Mouse (Mus musculus) liver, embryonic 12.5 days (tissue): Measurements from ENCODE around the gene Ppox. TPM values are rescaled to one million over a fixed set of nuclear protein-coding genes. Genes with fewer than 3 reads are reported as not detected.
"Not testable (repeated sequence)": the region's sequence is repeated elsewhere in the genome, so short reads cannot be mapped to it uniquely, and the experiment has no call there.

Source experiments
- ATAC-seq: fragments of 200-750 bp; cut with Nextera tagmentation; 2 replicates; pipeline ENCODE4 v1.8.0; 2017; ENCODE audit warnings: moderate number of reproducible peaks, mild to moderate bottlenecking, moderate library complexity
- H3K27ac ChIP-seq: fragments of 300-500 bp; sonication (generic); 2 replicates; pipeline ENCODE4 v1.5.1; 2016; ENCODE audit warnings: mild to moderate bottlenecking
- H3K27me3 ChIP-seq: fragments of 300-500 bp; sonication (generic); replicated peaks from 2 replicates; pipeline ENCODE4 v1.6.1; 2016; ENCODE audit warnings: mild to moderate bottlenecking, moderate library complexity
- H3K36me3 ChIP-seq: fragments of 300-500 bp; sonication (generic); 2 replicates; pipeline ENCODE4 v1.6.1; 2016; ENCODE audit warnings: mild to moderate bottlenecking, moderate library complexity
- H3K4me1 ChIP-seq: fragments of 300-500 bp; sonication (generic); 2 replicates; pipeline ENCODE4 v1.6.1; 2016
- H3K4me2 ChIP-seq: fragments of 300-500 bp; sonication (generic); 2 replicates; pipeline ENCODE4 v1.6.1; 2016; ENCODE audit warnings: mild to moderate bottlenecking, moderate library complexity
- H3K4me3 ChIP-seq: fragments of 300-500 bp; sonication (generic); 2 replicates; pipeline ENCODE4 v1.5.1; 2016; ENCODE audit warnings: mild to moderate bottlenecking, moderate library complexity
- H3K9ac ChIP-seq: fragments of 300-500 bp; sonication (generic); 2 replicates; pipeline ENCODE4 v1.6.1; 2016; ENCODE audit warnings: mild to moderate bottlenecking, moderate library complexity
- H3K9me3 ChIP-seq: fragments of 300-500 bp; sonication (generic); replicated peaks from 2 replicates; pipeline ENCODE4 v1.6.1; 2016; ENCODE audit warnings: mild to moderate bottlenecking, moderate library complexity
- WGBS: fragments of 180-500 bp; shearing (Covaris S2); methylation state at CpG from one replicate; pipeline ENCODE4 v1.1.7; 2016; ENCODE audit not compliant: insufficient replicate concordance; 5-methylcytosine and 5-hydroxymethylcytosine counted together
- polyA plus RNA-seq: library from polyadenylated mRNA; unstranded; fragments of >200 nt; fragmentation: Nextera tagmentation; extraction: Ambion mirVana; gene quantifications from 2 replicates; pipeline ENCODE4 v1.2.1, GENCODE M21; 2016

Gene Ppox
- polyA plus RNA-seq, 1 experiment from 2014 or later, result 199 TPM

DNA sequence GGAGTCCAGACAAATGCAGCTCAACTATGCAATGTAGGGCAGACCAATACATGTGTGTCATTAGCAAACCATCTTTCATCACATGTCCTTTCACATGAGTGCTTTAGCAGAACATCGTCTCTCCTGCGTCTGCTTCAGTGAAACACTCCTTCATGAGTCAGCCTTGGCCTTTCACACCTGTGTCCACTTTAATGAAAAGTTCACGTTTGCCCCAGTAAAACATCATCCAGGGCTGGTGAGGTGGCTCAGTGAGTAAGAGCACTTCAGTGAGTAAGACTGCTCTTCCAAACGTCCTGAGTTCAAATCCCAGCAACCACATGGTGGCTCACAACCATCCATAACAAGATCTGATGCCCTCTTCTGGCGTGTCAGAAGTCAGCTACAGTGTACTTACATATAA, 25.2 kb upstream of the Ppox start:
- H3K27me3 ChIP-seq, result peaks cover 20% of the 10 kb centered on the region; the same call in 1 of the 2 replicates
- ATAC-seq, H3K27ac ChIP-seq, H3K4me1 ChIP-seq, H3K4me2 ChIP-seq, H3K9ac ChIP-seq, H3K36me3 ChIP-seq, H3K9me3 ChIP-seq, H3K4me3 ChIP-seq: not testable (repeated sequence)
- 56% methylated on average over 5 of the region's 5 CpGs for WGBS

DNA sequence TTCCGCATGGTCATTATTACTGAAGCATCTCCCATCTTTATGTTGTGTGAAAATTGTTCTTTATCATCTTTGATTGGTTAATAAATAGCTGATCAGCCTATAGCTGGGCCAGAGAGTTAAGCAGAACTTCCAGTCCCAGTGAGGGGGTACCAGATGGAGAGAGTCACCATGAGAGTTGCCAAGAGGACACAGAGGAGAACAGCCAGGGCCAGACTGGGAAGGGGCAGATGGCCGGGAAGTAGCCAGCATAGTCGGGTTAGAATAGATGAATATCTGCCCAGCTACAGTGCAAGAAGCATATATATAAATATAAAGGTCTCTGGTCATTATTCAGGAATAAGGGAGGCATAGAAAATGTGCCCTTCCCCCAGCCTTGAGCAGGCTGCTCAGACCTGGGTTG, 17.2 kb upstream of the Ppox start:
- Histone ChIP-seq H3K27me3 (peaks cover 36% of the 10 kb centered on the region), H3K9ac (no peak overlapping the region), H3K4me2 (no peak overlapping the region), H3K27ac (no peak overlapping the region), H3K9me3 (no peaks in the 10 kb centered on the region), H3K4me1 (peaks cover 11% of the 10 kb centered on the region), H3K36me3 (no peaks in the 10 kb centered on the region), H3K4me3 (no peak overlapping the region)
- WGBS, result 42% methylated on average over 3 of the region's 3 CpGs
- no peak for ATAC-seq

DNA sequence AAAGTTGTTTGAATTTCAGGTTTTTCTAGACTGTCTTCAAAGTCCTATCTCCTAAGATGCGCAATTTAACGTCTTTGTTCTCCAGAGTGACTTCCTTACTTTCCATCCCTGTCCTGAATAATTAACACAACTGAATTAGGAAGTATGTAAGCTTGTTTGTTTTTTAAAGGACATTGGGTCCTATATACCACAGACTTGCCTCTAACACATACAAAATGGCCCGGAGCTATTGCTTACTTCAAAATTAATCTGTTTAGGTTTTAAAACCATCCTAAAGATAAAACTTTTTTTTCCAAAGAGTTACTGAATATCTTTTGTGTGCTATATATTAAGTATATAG, 14.0 kb upstream of the Ppox start:
- no peaks in the 10 kb centered on the region for H3K9me3 ChIP-seq
- no peak for ATAC-seq
- WGBS, result 11% methylated on average over 3 of the region's 3 CpGs
- peak overlapping the region; percentile 68 for H3K4me2 ChIP-seq
- H3K9ac ChIP-seq, result peak overlapping the region; percentile 80; the same call in 1 of the 2 replicates
- peak overlapping the region; percentile 82 for H3K4me3 ChIP-seq
- H3K27me3 ChIP-seq, result peaks cover 36% of the 10 kb centered on the region
- H3K27ac ChIP-seq, result peak overlapping the region; percentile 88
- peaks cover 23% of the 10 kb centered on the region for H3K36me3 ChIP-seq
- peaks cover 30% of the 10 kb centered on the region for H3K4me1 ChIP-seq

DNA sequence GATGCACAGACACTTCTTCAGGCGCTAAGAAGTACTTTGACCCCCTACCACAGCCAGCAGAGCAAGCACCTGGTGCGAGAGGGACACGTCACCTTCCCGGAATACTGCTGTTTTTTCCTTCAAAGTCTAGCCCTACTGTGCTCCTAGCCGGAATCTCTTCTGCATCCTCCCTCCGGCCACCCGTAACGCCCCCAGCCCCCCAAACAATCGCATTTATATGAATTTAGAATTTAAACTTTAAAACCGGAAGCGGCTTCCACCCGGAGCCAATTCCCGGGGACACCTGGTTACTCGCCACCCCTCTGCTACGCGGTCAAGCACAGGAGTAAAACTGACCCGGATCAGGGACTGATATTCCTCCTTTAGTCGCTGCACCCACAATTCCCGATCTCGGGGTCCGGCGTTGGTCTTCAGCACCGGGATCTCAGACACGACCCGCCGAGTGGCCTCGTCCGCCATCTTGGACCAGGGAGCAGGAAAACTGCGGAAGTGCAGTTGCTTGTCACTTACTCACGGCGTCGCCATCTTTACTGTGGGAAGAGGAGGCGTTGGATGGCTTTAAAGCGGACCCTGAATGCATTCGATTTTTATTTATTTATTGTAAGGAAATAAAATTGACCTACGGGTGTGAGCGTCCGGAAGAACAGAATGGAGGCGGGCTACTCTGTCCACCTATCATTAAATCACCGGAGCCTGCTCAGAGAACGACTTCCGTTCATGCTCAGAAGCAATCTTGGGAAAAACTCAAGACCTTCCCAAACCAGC, 13.5 kb upstream of the Ppox start, which contains the start of gene Ufc1:
TSS of gene Ufc1 (minus strand) at position 727 of the 765 bp plus-strand sequence.
- Histone ChIP-seq H3K4me3 (peak within 1 kb of the TSS; percentile 82), H3K36me3 (peaks cover 29% of the 10 kb centered on the region), H3K4me2 (peak within 1 kb of the TSS; percentile 68), H3K27me3 (peaks cover 36% of the 10 kb centered on the region), H3K9ac (peak within 1 kb of the TSS; percentile 80), H3K9me3 (no peaks in the 10 kb centered on the region), H3K27ac (peak within 1 kb of the TSS; percentile 88), H3K4me1 (peaks cover 30% of the 10 kb centered on the region)
- ATAC-seq, result peak; percentile 68
- under 1% methylated on average over 42 of the region's 42 CpGs for WGBS

DNA sequence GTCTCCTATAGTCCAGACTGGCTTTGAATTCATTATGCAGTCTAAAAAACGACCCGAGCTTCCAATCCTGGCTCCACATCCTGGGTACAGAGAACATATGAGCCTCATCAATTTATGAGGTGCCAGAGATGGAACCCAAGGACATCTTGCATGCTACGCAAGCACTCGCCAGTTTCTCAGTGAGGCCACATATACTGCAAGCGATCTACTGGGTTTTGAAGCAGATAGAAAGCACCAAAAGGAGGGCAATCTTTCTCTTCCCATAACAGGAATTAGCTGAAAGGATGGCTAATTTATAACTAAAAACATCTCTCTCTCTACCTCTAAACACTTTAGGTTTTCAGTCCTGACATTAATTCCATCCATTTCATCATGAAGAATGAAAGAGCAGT, 12.9 kb upstream of the Ppox start:
- 40% methylated on average over 5 of the region's 5 CpGs for WGBS
- Histone ChIP-seq H3K4me3 (peak overlapping the region; percentile 82), H3K36me3 (peaks cover 35% of the 10 kb centered on the region), H3K9me3 (no peaks in the 10 kb centered on the region), H3K27ac (peak overlapping the region; percentile 88), H3K4me2 (peak overlapping the region; percentile 68), H3K9ac (peak overlapping the region; percentile 80), H3K27me3 (peaks cover 34% of the 10 kb centered on the region), H3K4me1 (peaks cover 30% of the 10 kb centered on the region)
- no peak for ATAC-seq

DNA sequence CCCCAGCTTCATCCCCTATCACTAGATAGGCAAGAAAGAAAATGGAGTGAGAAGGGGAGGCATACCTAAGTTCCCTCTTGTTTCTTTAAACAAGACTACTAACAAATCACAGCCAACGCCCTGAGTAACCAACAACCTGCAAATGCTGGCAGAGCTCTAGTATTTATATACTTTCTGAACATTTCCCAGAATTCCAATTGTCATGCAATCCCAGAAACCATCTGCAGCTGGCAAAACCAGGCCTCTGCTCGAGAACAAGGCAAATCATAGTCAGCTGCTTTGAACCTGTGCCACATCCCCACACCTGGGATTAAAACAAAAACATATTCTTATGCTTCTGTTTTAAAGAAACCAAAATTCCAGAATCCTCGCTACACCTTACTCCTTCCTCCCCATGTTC, 12.4 kb upstream of the Ppox start:
- WGBS, result 84% methylated on average over 3 of the region's 3 CpGs
- Histone ChIP-seq H3K4me1 (peaks cover 35% of the 10 kb centered on the region), H3K27ac (no peak overlapping the region), H3K9me3 (no peaks in the 10 kb centered on the region), H3K4me3 (peak overlapping the region; percentile 82), H3K4me2 (peak overlapping the region; percentile 68), H3K9ac (no peak overlapping the region), H3K27me3 (peaks cover 29% of the 10 kb centered on the region), H3K36me3 (peaks cover 40% of the 10 kb centered on the region)
- ATAC-seq, result no peak

DNA sequence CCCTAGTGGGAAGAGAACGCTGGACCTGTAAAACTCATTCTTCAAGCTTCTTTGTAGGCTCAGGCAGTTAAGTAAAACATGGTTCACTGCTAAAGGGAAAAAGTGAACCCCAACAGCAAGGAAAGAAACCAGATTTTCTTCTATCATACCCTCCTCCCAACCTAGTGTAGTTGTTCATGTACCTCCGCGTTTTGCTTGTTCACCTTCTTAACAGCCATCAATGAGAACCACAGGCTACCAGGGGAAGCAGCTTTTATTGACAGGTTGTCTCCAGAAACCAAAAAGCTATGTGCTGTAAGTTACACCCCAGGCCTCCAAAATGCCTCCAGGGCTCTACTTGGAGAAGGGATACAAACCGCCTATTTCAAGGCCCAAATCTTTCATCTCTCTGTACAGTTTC, 7.3 kb upstream of the Ppox start:
- H3K4me1 ChIP-seq, result peaks cover 66% of the 10 kb centered on the region
- 56% methylated on average over 4 of the region's 4 CpGs for WGBS
- peak overlapping the region; percentile 97; the same call in 1 of the 2 replicates for H3K9ac ChIP-seq
- no peaks in the 10 kb centered on the region for H3K9me3 ChIP-seq
- peak overlapping the region; percentile 91 for H3K4me3 ChIP-seq
- H3K27ac ChIP-seq, result peak overlapping the region; percentile 76
- no peaks in the 10 kb centered on the region for H3K27me3 ChIP-seq
- ATAC-seq, result no peak
- peaks cover 77% of the 10 kb centered on the region for H3K36me3 ChIP-seq
- peak overlapping the region; percentile 88 for H3K4me2 ChIP-seq

DNA sequence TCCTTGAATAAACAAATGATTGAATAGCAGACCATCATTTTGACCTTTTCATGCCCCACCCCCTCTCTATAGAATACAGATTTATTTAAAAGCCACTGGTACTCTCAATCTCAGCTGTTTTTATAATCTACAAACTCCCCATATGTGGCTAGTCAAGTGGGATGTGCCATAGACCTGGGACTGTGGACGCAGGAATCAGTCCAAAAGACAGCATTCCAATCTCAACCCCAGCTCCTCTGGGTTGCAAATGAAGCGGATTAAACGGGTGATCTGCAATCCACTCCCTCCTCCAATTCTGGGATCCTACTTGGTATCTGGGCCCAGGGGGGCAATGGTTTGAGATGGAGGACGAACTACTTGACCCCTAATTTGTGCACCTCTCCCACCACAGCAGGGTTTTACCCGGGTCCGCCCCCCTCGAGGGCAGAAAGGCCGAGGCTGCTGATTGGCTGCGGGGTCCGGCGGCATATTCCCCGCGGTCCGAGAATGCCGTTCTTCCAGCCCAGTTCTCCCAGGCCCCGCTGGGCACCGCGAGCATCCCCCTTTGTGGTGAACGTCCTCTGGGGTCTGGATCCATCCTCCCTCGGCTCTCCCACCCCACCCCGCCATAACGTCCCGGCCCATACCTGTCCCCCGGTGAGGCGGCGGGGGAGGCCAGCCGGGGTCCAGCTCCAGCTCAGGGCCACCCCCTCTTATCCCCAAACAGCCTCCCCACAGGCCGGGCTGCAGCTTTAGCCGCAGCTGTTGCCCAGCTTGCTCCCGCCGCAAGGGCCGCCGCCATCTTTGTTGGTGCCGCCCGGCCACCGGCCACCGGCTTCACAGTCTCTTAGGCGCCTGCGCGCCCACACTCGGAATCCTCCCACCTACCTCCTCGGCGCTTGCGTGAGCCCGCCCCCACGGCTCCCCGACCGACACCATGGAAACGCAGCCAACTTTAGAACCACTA, 6.4 kb upstream of the Ppox start, which contains the start of gene Usp21:
TSS of gene Usp21 (minus strand) at position 856 of the 946 bp plus-strand sequence.
- Histone ChIP-seq H3K9me3 (no peaks in the 10 kb centered on the region), H3K27me3 (no peaks in the 10 kb centered on the region), H3K4me2 (peak within 1 kb of the TSS; percentile 88), H3K27ac (peak within 1 kb of the TSS; percentile 85), H3K9ac (peak within 1 kb of the TSS; percentile 97), H3K4me3 (peak within 1 kb of the TSS; percentile 91), H3K4me1 (peaks cover 66% of the 10 kb centered on the region), H3K36me3 (peaks cover 80% of the 10 kb centered on the region)
- WGBS, result under 1% methylated on average over 46 of the region's 49 CpGs
- ATAC-seq, result peak; percentile 94

DNA sequence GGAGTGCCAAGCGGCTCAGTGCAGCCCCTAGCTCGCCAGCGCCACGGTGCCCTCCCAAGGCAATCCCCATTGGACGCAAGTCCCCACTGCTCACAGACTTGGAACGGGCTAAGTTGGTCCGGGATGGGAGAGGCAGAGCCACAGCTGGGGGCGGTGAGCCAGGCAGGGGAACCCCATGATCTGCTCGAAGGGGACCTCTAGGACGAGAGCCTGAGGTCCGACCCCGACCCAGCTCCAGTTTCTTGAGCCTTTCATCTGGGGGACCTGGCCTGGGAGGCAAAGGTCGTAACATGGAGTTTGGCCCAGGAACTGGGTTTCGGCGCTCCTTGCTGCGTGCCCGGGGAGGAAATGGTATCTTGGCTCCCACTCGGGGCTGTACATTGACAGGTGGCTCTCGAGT, 5.5 kb upstream of the Ppox start:
- peak overlapping the region; percentile 88 for H3K4me2 ChIP-seq
- no peak overlapping the region for H3K9ac ChIP-seq
- no peaks in the 10 kb centered on the region for H3K9me3 ChIP-seq
- 84% methylated on average over 19 of the region's 19 CpGs for WGBS
- H3K27me3 ChIP-seq, result no peaks in the 10 kb centered on the region
- peaks cover 78% of the 10 kb centered on the region for H3K36me3 ChIP-seq
- H3K4me3 ChIP-seq, result peak overlapping the region; percentile 91
- ATAC-seq, result no peak
- 0 out of 2 replicates have a peak overlapping the region, but pooled peaks have one; percentile 59 for H3K27ac ChIP-seq
- peaks cover 62% of the 10 kb centered on the region for H3K4me1 ChIP-seq

DNA sequence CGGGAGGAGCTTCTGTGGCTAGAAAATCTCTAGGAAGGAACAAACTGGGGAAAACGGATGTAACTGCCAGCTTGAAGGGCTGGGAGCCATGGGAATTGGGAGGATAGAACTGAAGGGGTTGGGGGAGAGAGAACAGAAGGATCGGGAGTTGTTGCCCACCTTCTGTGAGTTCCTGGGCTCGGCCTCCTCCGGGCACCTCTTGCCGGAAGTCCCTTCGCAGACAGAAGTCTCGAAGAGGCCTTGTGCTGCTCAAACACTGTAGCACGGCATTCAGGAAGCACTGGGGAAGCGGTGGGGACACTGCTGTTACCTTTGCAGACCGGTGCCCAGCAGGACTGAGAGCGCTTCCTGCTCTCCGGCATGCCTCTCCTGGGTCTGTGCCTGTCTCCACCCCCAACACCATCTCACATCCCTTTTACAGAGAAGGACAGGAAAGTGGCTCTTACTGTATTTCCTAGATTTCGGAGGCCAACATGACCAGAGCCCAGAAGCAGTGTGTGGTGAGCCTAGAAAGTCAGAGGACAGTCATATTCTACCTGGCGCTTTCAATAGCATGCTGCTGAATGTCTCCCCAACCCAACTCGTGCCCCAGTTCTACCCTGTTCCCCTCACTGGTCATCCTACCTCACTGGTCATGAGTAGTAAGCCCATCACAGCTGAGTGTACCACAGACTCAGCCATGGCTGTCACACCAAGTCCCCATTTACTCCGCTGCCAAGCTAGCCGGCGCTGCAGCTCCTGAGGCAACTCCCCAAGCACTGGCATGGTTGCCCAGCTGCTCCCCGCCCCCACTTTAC, 4.3 kb upstream of the Ppox start:
- Histone ChIP-seq H3K4me3 (no peak overlapping the region), H3K27ac (peak overlapping the region; percentile 59; the same call in 1 of the 2 replicates), H3K9me3 (no peaks in the 10 kb centered on the region), H3K9ac (no peak overlapping the region), H3K36me3 (peaks cover 70% of the 10 kb centered on the region), H3K27me3 (no peaks in the 10 kb centered on the region), H3K4me1 (peaks cover 60% of the 10 kb centered on the region), H3K4me2 (no peak overlapping the region)
- ATAC-seq, result no peak
- WGBS, result 74% methylated on average over 20 of the region's 20 CpGs

DNA sequence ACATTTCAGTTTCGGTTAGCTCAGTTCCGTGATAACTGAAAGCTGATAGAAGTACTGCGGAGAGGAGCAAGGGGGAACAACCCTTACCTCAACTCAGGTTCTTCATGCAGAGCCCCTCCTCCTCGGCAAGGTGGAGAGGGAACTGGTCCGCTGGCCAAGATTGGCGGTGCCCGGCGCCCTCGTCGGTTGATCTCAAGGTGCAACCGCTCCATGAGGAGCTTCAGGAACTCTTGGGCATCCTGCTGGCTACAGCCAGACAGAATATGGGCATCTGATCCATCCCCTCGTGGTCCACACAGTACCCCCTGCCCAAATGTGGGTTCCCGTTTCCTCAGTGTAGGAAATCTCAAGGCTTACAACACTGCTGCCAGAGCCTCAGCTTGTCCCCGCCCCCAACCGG, 3.5 kb upstream of the Ppox start:
- no peak overlapping the region for H3K4me3 ChIP-seq
- ATAC-seq, result no peak
- H3K27ac ChIP-seq, result no peak overlapping the region; the same call in 1 of the 2 replicates
- H3K9me3 ChIP-seq, result no peaks in the 10 kb centered on the region
- 83% methylated on average over 15 of the region's 15 CpGs for WGBS
- H3K4me1 ChIP-seq, result peaks cover 66% of the 10 kb centered on the region
- H3K27me3 ChIP-seq, result no peaks in the 10 kb centered on the region
- H3K4me2 ChIP-seq, result no peak overlapping the region
- H3K9ac ChIP-seq, result no peak overlapping the region
- peaks cover 68% of the 10 kb centered on the region for H3K36me3 ChIP-seq
